Mouse (Mus musculus) heart, postnatal 4 days (tissue): ENCODE measurements around the gene Enam. TPM values are rescaled to one million over a fixed set of nuclear protein-coding genes. Genes with fewer than 3 reads are reported as not detected.

Experiments
- total RNA-seq, 2 experiments: library from RNA; stranded (reverse); gene quantifications; 2 replicates each; pipeline ENCODE4 v1.2.3; 2021

The Enam gene
- total RNA-seq, 2 experiments from 2014 or later, result not detected

Other genes starting within 250 kb of the Enam start
- not detected for gene Gm7714, start 219.1 kb upstream of the Enam start, total RNA-seq
- gene Prol1, start 170.7 kb upstream of the Enam start, total RNA-seq, result not detected
- not detected for gene Amtn, start 111.9 kb upstream of the Enam start, total RNA-seq
- gene Ambn, start 32.0 kb upstream of the Enam start, total RNA-seq, result not detected
- under 1 TPM; 0.19 to 0.43 TPM for gene Jchain, start 39.9 kb downstream of the Enam start, total RNA-seq
- 10 to 100 TPM; 24.5 to 25.6 TPM for gene Utp3, start 66.5 kb downstream of the Enam start, total RNA-seq
- gene Rufy3, start 77.1 kb downstream of the Enam start, total RNA-seq, result 10 to 100 TPM; 15.8 to 16.1 TPM
- 100 to 1,000 TPM; 180 to 186 TPM for gene Grsf1, start 188.2 kb downstream of the Enam start, total RNA-seq
- gene Mob1b, start 232.9 kb downstream of the Enam start, total RNA-seq, result 10 to 100 TPM; 66.7 to 71.6 TPM